In genomic region chr3:95016532-95017056, GRCm38 (mm10) we compare ENCODE assay signal across 8 mouse cellular contexts. TPM values are rescaled to one million over a fixed set of nuclear protein-coding genes. Genes with fewer than 3 reads are reported as not detected.
A peak's percentile ranks its signal among the peaks of the same experiment; 100 is the strongest.
DNase-seq lines count a peak whose midpoint lies in the region; ATAC-seq and TF ChIP-seq lines count a peak whose summit lies in the region.

No protein-coding gene starts in this region.

- no peak for TF ChIP-seq CTCF in CH12.LX (conservative IDR thresholded peaks at IDR 0.05 in 1 of 2, IDR thresholded peaks at IDR 0.05 in 1 of 2; ENCODE audit: low read depth in 2 of 2, low read length in 2 of 2)

- no peak for TF ChIP-seq RAD21 in CH12.LX (IDR thresholded peaks at IDR 0.05; ENCODE audit: low read depth, low read length)

- dilution Hi-C loops in CH12.LX (cut with MboI; ENCODE audit: extremely low pct_ligation_motif_present, extremely low pct_unique_long_range_greater_than_20kb, low sequenced_read_pairs): no loop called here

- H3K27me3 ChIP-seq in heart, embryonic 11.5 days (ENCODE audit: control insufficient read depth, insufficient read depth, low read length): no peaks in the 10 kb centered on the region
- H3K27me3 ChIP-seq in CH12.LX (replicated peaks): no peaks in the 10 kb centered on the region
- H3K27me3 ChIP-seq in forebrain, embryonic 13.5 days: no peaks in the 10 kb centered on the region
- H3K27me3 ChIP-seq in liver, embryonic 15.5 days: no peaks in the 10 kb centered on the region

- no peak for ATAC-seq in heart, embryonic 11.5 days (replicated peaks; ENCODE audit: insufficient number of reproducible peaks, low FRiP score, low TSS enrichment)
- ATAC-seq in forebrain, embryonic 13.5 days: no peak
- ATAC-seq in liver, embryonic 15.5 days (ENCODE audit: insufficient read depth): no peak

- H3K4me2 ChIP-seq in heart, embryonic 11.5 days: peak overlapping the region; percentile 88
- peak overlapping the region; percentile 76 for H3K4me2 ChIP-seq in CH12.LX (ENCODE audit: insufficient read depth, low read depth, poor library complexity, severe bottlenecking)
- H3K4me2 ChIP-seq in forebrain, embryonic 13.5 days: peak overlapping the region; percentile 83
- peak overlapping the region; percentile 97 for H3K4me2 ChIP-seq in liver, embryonic 15.5 days

- TF ChIP-seq EP300 in CH12.LX (IDR thresholded peaks at IDR 0.05; ENCODE audit: low read length): no peak

- H3K9me3 ChIP-seq in heart, embryonic 11.5 days (replicated peaks; ENCODE audit: control insufficient read depth, low read length): no peaks in the 10 kb centered on the region
- no peaks in the 10 kb centered on the region for H3K9me3 ChIP-seq in CH12.LX (replicated peaks; ENCODE audit: low read length)
- H3K9me3 ChIP-seq in forebrain, embryonic 13.5 days (replicated peaks): no peaks in the 10 kb centered on the region
- no peaks in the 10 kb centered on the region for H3K9me3 ChIP-seq in liver, embryonic 15.5 days (replicated peaks)

- intact Hi-C loops in heart, postnatal 10 days (cut with DNase I): no loop called here

- peak overlapping the region; percentile 96 for H3K27ac ChIP-seq in heart, embryonic 11.5 days (ENCODE audit: low read depth, low read length)
- H3K27ac ChIP-seq in CH12.LX (ENCODE audit: insufficient read depth, low read depth): peak overlapping the region; percentile 95; the same call in 1 of the 2 replicates
- H3K27ac ChIP-seq in forebrain, embryonic 13.5 days: peak overlapping the region; percentile 94
- H3K27ac ChIP-seq in liver, embryonic 15.5 days (replicated peaks): peak overlapping the region; percentile 97

- H3K36me3 ChIP-seq in heart, embryonic 11.5 days (ENCODE audit: control insufficient read depth, insufficient read depth, low read length): peaks cover 2% of the 10 kb centered on the region; the same call in 1 of the 2 replicates
- H3K36me3 ChIP-seq in CH12.LX (replicated peaks in 1 of 2; ENCODE audit: control insufficient read depth in 1 of 2, insufficient read depth in 1 of 2, low read length in 1 of 2): peaks cover 6 to 25% of the 10 kb centered on the region in 2 experiments
- peaks cover 9% of the 10 kb centered on the region for H3K36me3 ChIP-seq in forebrain, embryonic 13.5 days (ENCODE audit: poor library complexity, severe bottlenecking)
- H3K36me3 ChIP-seq in liver, embryonic 15.5 days (replicated peaks): peaks cover 23% of the 10 kb centered on the region

- peaks cover 9% of the 10 kb centered on the region for H3K79me2 ChIP-seq in CH12.LX (replicated peaks; ENCODE audit: control insufficient read depth, extremely low read depth, insufficient read depth, poor library complexity, severe bottlenecking)

- H3K4me3 ChIP-seq in heart, embryonic 11.5 days (ENCODE audit: low read depth, low read length): peak overlapping the region; percentile 91
- H3K4me3 ChIP-seq in CH12.LX (replicated peaks in 1 of 3; ENCODE audit: low read depth in 2 of 3, low read length in 2 of 3, poor library complexity in 1 of 3): peak overlapping the region; percentile 78 to 86 (median 81)
- peak overlapping the region; percentile 82 for H3K4me3 ChIP-seq in forebrain, embryonic 13.5 days
- peak overlapping the region; percentile 88 for H3K4me3 ChIP-seq in liver, embryonic 15.5 days (replicated peaks)

- peak overlapping the region; percentile 89 for H3K9ac ChIP-seq in heart, embryonic 11.5 days (ENCODE audit: low read depth, low read length)
- peak overlapping the region; percentile 73 for H3K9ac ChIP-seq in CH12.LX (ENCODE audit: insufficient read depth, low read depth)
- peak overlapping the region; percentile 71 for H3K9ac ChIP-seq in forebrain, embryonic 13.5 days
- H3K9ac ChIP-seq in liver, embryonic 15.5 days: peak overlapping the region; percentile 77

- no peak for TF ChIP-seq POLR2A in CH12.LX (IDR thresholded peaks at IDR 0.05; ENCODE audit: low read depth, low read length)

- DNase-seq in heart, postnatal 10 days: no peak
- no peak for DNase-seq in CH12.LX (ENCODE audit: extremely low read depth)
- no peak for DNase-seq in adrenal gland, postnatal 4 days (ENCODE audit: low spot score in 2 of 2)
- DNase-seq in frontal cortex, postnatal 14 days (ENCODE audit: low spot score in 2 of 2): no peak
- no peak for DNase-seq in cerebellum, postnatal 10 days

- whole genome bisulfite sequencing in heart, embryonic 11.5 days (ENCODE audit: insufficient replicate concordance): 5% methylated on average over 21 of the region's 21 CpGs
- WGBS in forebrain, embryonic 13.5 days: 4% methylated on average over 21 of the region's 21 CpGs
- 4% methylated on average over 21 of the region's 21 CpGs for WGBS in liver, embryonic 15.5 days (ENCODE audit: insufficient replicate concordance)

- in situ Hi-C loops in CH12.LX (cut with MboI; ENCODE audit: low pct_ligation_motif_present, low pct_unique_long_range_greater_than_20kb, low sequenced_read_pairs): no loop called here

- peaks cover 15% of the 10 kb centered on the region for H3K4me1 ChIP-seq in heart, embryonic 11.5 days (ENCODE audit: control insufficient read depth, insufficient read depth, low read length)
- H3K4me1 ChIP-seq in CH12.LX (ENCODE audit: control insufficient read depth in 1 of 2, insufficient read depth in 2 of 2): peaks cover 2 to 28% of the 10 kb centered on the region in 2 experiments; a peak in 2 of 4 replicates
- H3K4me1 ChIP-seq in forebrain, embryonic 13.5 days: peaks cover 27% of the 10 kb centered on the region
- H3K4me1 ChIP-seq in liver, embryonic 15.5 days (replicated peaks): peaks cover 37% of the 10 kb centered on the region

TF ChIP-seq in CH12.LX, 34 proteins besides CTCF, POLR2A, EP300 and RAD21:
- TF ChIP-seq NELFE (IDR thresholded peaks at IDR 0.05; ENCODE audit: low read depth, low read length) (no peak), POLR2AphosphoS2 (IDR thresholded peaks at IDR 0.05; ENCODE audit: low read depth, low read length) (no peak), MXI1 (IDR thresholded peaks at IDR 0.05; ENCODE audit: low read depth, low read length) (no peak; the same call in 1 of the 2 replicates), TCF12 (IDR thresholded peaks at IDR 0.05; ENCODE audit: low read depth, low read length) (no peak), ELF1 (IDR thresholded peaks at IDR 0.05; ENCODE audit: low read depth, low read length) (no peak), CHD1 (IDR thresholded peaks at IDR 0.05; ENCODE audit: low read depth, low read length) (no peak), KAT2A (IDR thresholded peaks at IDR 0.05; ENCODE audit: insufficient replicate concordance, low read length) (no peak), IRF4 (IDR thresholded peaks at IDR 0.05; ENCODE audit: low read depth, low read length) (no peak), CHD2 (IDR thresholded peaks at IDR 0.05; ENCODE audit: low read length) (no peak), GABPA (IDR thresholded peaks at IDR 0.05; ENCODE audit: insufficient replicate concordance, low read depth, low read length) (no peak), MAFK (IDR thresholded peaks at IDR 0.05; ENCODE audit: insufficient replicate concordance, low read length) (no peak), ZKSCAN1 (IDR thresholded peaks at IDR 0.05; ENCODE audit: borderline replicate concordance, low read depth, low read length) (no peak), JUND (conservative IDR thresholded peaks at IDR 0.05; ENCODE audit: low read depth, low read length) (no peak), MAZ (IDR thresholded peaks at IDR 0.05; ENCODE audit: low read depth, low read length) (no peak), ZC3H11A (IDR thresholded peaks at IDR 0.05; ENCODE audit: low read depth, low read length) (no peak), ZNF384 (IDR thresholded peaks at IDR 0.05; ENCODE audit: low read depth, low read length) (no peak), USF1 (IDR thresholded peaks at IDR 0.05; ENCODE audit: low read depth, low read length) (no peak), USF2 (conservative IDR thresholded peaks at IDR 0.05; ENCODE audit: low read depth, low read length) (no peak), PAX5 (IDR thresholded peaks at IDR 0.05; ENCODE audit: low read length) (no peak)

RNA-seq across cellular contexts. Expression of gene Zfp687, which starts 1.3 kb away (rescaled TPM):
- polyA plus RNA-seq in heart, embryonic 11.5 days (2014; fragmentation: Nextera tagmentation; extraction: Ambion mirVana): 16.2 and 19.6 TPM in 2 replicates
- total RNA-seq in heart, postnatal 10 days (2021): 10 to 100 TPM; 20.3 to 24.3 TPM
- total RNA-seq in CH12.LX (2012; rRNA removed) (10.8 and 11.1 TPM in 2 replicates), CH12.LX (2014; rRNA removed) (3.3 and 4.2 TPM in 2 replicates)
- 12.6 and 13.5 TPM in 2 replicates for polyA plus RNA-seq in CH12.LX (2012; ENCODE audit: insufficient read length, low read depth)
- 26.6 and 27.8 TPM in 2 replicates for polyA plus RNA-seq in forebrain, embryonic 13.5 days (2015; fragmentation: Nextera tagmentation; extraction: Ambion mirVana)
- polyA plus RNA-seq in liver, embryonic 15.5 days (2015; fragmentation: Nextera tagmentation; extraction: Ambion mirVana): 7.2 and 7.4 TPM in 2 replicates
- 10 to 100 TPM; 76.5 to 81.4 TPM for total RNA-seq in adrenal gland, postnatal 4 days (2021)

RNA-seq across cellular contexts. Expression of gene Psmd4, which starts 25.8 kb away (rescaled TPM):
- 231 and 247 TPM in 2 replicates for polyA plus RNA-seq in heart, embryonic 11.5 days (2014; fragmentation: Nextera tagmentation; extraction: Ambion mirVana)
- 100 to 1,000 TPM; 140 to 142 TPM for total RNA-seq in heart, postnatal 10 days (2021)
- total RNA-seq in CH12.LX (2012; rRNA removed) (258 and 276 TPM in 2 replicates), CH12.LX (2014; rRNA removed) (284 and 305 TPM in 2 replicates)
- 332 and 360 TPM in 2 replicates for polyA plus RNA-seq in CH12.LX (2012; ENCODE audit: insufficient read length, low read depth)
- polyA plus RNA-seq in forebrain, embryonic 13.5 days (2015; fragmentation: Nextera tagmentation; extraction: Ambion mirVana): 299 and 311 TPM in 2 replicates
- 151 and 159 TPM in 2 replicates for polyA plus RNA-seq in liver, embryonic 15.5 days (2015; fragmentation: Nextera tagmentation; extraction: Ambion mirVana)
- total RNA-seq in adrenal gland, postnatal 4 days (2021): 100 to 1,000 TPM; 243 to 263 TPM

RNA-seq across cellular contexts. Expression of gene Pi4kb, which starts 42.1 kb away (rescaled TPM):
- 12.9 and 18.5 TPM in 2 replicates for polyA plus RNA-seq in heart, embryonic 11.5 days (2014; fragmentation: Nextera tagmentation; extraction: Ambion mirVana)
- 10 to 100 TPM; 35.6 to 41.1 TPM for total RNA-seq in heart, postnatal 10 days (2021)
- total RNA-seq in CH12.LX (2012; rRNA removed): 39.2 and 44.7 TPM in 2 replicates
- 21.2 and 24.0 TPM in 2 replicates for total RNA-seq in CH12.LX (2014; rRNA removed)
- 30.7 and 31.3 TPM in 2 replicates for polyA plus RNA-seq in CH12.LX (2012; ENCODE audit: insufficient read length, low read depth)
- polyA plus RNA-seq in forebrain, embryonic 13.5 days (2015; fragmentation: Nextera tagmentation; extraction: Ambion mirVana): 23.6 and 25.5 TPM in 2 replicates
- polyA plus RNA-seq in liver, embryonic 15.5 days (2015; fragmentation: Nextera tagmentation; extraction: Ambion mirVana): 8.7 and 10.3 TPM in 2 replicates
- total RNA-seq in adrenal gland, postnatal 4 days (2021): 10 to 100 TPM; 51.8 to 56.2 TPM
